Mouse (Mus musculus): ENCODE measurements around the gene Abi3bp.

- TF ChIP-seq CTCF (IDR thresholded peaks at IDR 0.05; ENCODE audit: control insufficient read depth, insufficient read depth, low read length) (no peak), POLR2A (IDR thresholded peaks at IDR 0.05; ENCODE audit: borderline replicate concordance, control insufficient read depth, low read depth, low read length) (no peak)
Observed at GRCm38 (mm10) chr16:56690715-56691114, 213.0 kb downstream of the Abi3bp start.

Measured in bone marrow, adult 2 months (tissue).